Comparison of ENCODE assay signal across 9 mouse cellular contexts in the genomic region with DNA sequence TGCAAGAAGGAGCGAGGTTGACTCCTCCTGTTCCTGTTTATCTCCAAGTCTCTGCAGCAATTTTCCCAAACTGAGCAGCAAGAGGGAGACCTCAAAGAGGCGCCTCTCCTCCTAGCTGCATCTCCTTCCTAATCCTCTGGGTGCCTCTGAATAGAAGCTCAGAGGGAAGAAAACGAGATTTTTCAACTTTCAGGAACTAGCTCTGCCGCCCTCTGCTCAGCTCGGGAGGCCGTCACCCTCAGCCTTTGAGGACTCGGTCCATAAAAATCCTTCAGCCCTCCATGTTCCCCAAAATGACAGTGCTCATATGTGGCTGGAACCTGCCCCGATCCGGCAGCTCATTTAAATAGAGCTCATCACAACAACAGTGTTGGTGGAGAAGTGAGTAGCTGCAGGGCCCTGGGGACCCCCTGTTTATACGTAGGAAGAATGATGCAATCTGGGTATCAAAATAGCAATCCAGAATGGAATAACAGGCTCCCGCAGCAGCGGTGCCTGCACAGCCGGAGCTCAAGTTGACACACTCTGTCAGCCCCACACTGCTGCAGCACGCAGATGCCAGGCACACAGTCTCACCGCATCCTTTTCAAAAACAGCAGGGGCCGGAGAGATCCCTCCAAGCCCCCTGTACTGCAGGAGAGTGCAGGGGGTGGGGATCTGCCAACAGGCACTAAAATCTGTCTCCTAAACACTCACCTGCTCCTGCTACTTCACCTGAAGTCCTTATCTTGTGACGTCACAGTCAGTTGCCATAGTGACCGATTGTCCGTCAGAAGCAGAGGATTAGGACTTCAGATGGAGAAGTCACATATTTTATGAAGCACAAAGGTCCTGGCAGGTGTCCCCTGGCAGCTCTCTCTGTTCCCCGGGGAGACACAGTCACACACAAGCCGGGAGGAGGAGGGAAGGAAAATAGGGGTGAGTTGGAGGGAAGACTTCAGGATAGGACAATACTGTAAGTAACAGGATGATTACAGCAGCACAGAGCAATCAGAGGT. TPM values are rescaled to one million over a fixed set of nuclear protein-coding genes. Genes with fewer than 3 reads are reported as not detected.
DNase-seq lines count a peak whose midpoint lies in the region; ATAC-seq and TF ChIP-seq lines count a peak whose summit lies in the region.
"Had no signal": no experiment of that assay in that cellular context is flagged by ENCODE, and none has a peak within 500 bp of the region (broad histone marks: within the 10 kb centered on the region; RNA-seq: fewer than 3 reads in every experiment).

No protein-coding gene starts in this region.

- TF ChIP-seq CTCF in kidney, postnatal 0 days (IDR thresholded peaks at IDR 0.05; ENCODE audit: low read depth): no peak
- TF ChIP-seq CTCF in olfactory bulb, adult 2 months (IDR thresholded peaks at IDR 0.05; ENCODE audit: insufficient read depth, low read depth, low read length): no peak; the same call in 1 of the 2 replicates

- peak; percentile 16 for DNase-seq in kidney, postnatal 0 days (ENCODE audit: low spot score)
- DNase-seq in kidney, postnatal 25 days: no peak
- peak; percentile 61 to 62 for DNase-seq in cerebellum, postnatal 25 days
- peak; percentile 47 to 61 for DNase-seq in left cerebral cortex, postnatal 14 days (ENCODE audit: low spot score in 2 of 2)
- DNase-seq in thymus, postnatal 0 days (ENCODE audit: low spot score): no peak
- DNase-seq in testis, postnatal 10 days (ENCODE audit: low spot score): no peak

- no peaks in the 10 kb centered on the region for H3K9me3 ChIP-seq in kidney, postnatal 0 days (replicated peaks; ENCODE audit: low read length)
- H3K9me3 ChIP-seq in heart, embryonic 12.5 days (replicated peaks): no peaks in the 10 kb centered on the region

- peaks cover 5% of the 10 kb centered on the region; the same call in 1 of the 2 replicates for H3K4me1 ChIP-seq in kidney, postnatal 0 days (replicated peaks; ENCODE audit: insufficient read depth, low read length)
- peaks cover 8% of the 10 kb centered on the region for H3K4me1 ChIP-seq in heart, embryonic 12.5 days (replicated peaks)
- H3K4me1 ChIP-seq in olfactory bulb, adult 2 months (ENCODE audit: control insufficient read depth, insufficient read depth, low read length): peaks cover 23% of the 10 kb centered on the region

- no peak overlapping the region for H3K27ac ChIP-seq in kidney, postnatal 0 days
- no peak overlapping the region for H3K27ac ChIP-seq in heart, embryonic 12.5 days (ENCODE audit: poor library complexity, severe bottlenecking)
- H3K27ac ChIP-seq in olfactory bulb, adult 2 months (ENCODE audit: insufficient read depth, low read depth, low read length): 0 out of 2 replicates have a peak overlapping the region, but pooled peaks have one; percentile 8

- no peak overlapping the region for H3K9ac ChIP-seq in kidney, postnatal 0 days (ENCODE audit: low read depth, low read length)
- H3K9ac ChIP-seq in heart, embryonic 12.5 days: 0 out of 2 replicates have a peak overlapping the region, but pooled peaks have one; percentile 17

- 10% methylated on average over 21 of the region's 21 CpGs for WGBS in kidney, postnatal 0 days
- WGBS in heart, embryonic 12.5 days: 14% methylated on average over 21 of the region's 21 CpGs
- WGBS in olfactory bulb, adult 2 months: 9% methylated on average over 21 of the region's 21 CpGs

- ATAC-seq in kidney, postnatal 0 days (replicated peaks; ENCODE audit: low FRiP score, low read depth): no peak; the same call in 1 of the 2 replicates
- no peak for ATAC-seq in heart, embryonic 12.5 days (ENCODE audit: insufficient number of reproducible peaks, low FRiP score)

- intact Hi-C loops in left cerebral cortex, postnatal 14 days (cut with DNase I): no loop called here

- H3K27me3 ChIP-seq in kidney, postnatal 0 days (ENCODE audit: insufficient read depth, low read length): no peaks in the 10 kb centered on the region
- peaks cover 38% of the 10 kb centered on the region for H3K27me3 ChIP-seq in heart, embryonic 12.5 days (replicated peaks)

- no peak overlapping the region; the same call in 1 of the 2 replicates for H3K4me3 ChIP-seq in kidney, postnatal 0 days (replicated peaks; ENCODE audit: low read depth, low read length)
- H3K4me3 ChIP-seq in heart, embryonic 12.5 days: peak overlapping the region; percentile 26
- peak overlapping the region; percentile 42 for H3K4me3 ChIP-seq in olfactory bulb, adult 2 months (ENCODE audit: insufficient read depth, low read depth, low read length)

- no peak for TF ChIP-seq POLR2A in olfactory bulb, adult 2 months (IDR thresholded peaks at IDR 0.05; ENCODE audit: insufficient read depth, low read depth, low read length)

- H3K36me3 ChIP-seq in kidney, postnatal 0 days (ENCODE audit: insufficient read depth, low read length): no peaks in the 10 kb centered on the region
- H3K36me3 ChIP-seq in heart, embryonic 12.5 days: no peaks in the 10 kb centered on the region

- H3K4me2 ChIP-seq in kidney, postnatal 0 days (ENCODE audit: low read length): peak overlapping the region; percentile 42
- H3K4me2 ChIP-seq in heart, embryonic 12.5 days: peak overlapping the region; percentile 62

RNA-seq across cellular contexts. Expression of a gene that starts 14.3 kb away (rescaled TPM):
- 0.05 TPM in 1 of 2 replicates, not detected in the other for polyA plus RNA-seq in kidney, postnatal 0 days (2015; fragmentation: Nextera tagmentation; extraction: Ambion mirVana)
- polyA plus RNA-seq in heart, embryonic 12.5 days (2016; fragmentation: Nextera tagmentation; extraction: Ambion mirVana): 0.03 TPM in 1 of 2 replicates, not detected in the other
- total RNA-seq in left cerebral cortex, postnatal 14 days (2021): 10 to 100 TPM in 1 of 2 experiments, 1 to 10 TPM in 1; 8.7 to 11.0 TPM
- polyA plus RNA-seq in olfactory bulb, adult 2 months (2012; ENCODE audit: insufficient read depth, insufficient read length, low replicate concordance, missing spikeins): not detected in 2 replicates
- polyA plus RNA-seq in thymus, postnatal 0 days (2015; fragmentation: Nextera tagmentation; extraction: Ambion mirVana): 0.03 and 0.07 TPM in 2 replicates
- total RNA-seq: MEL had no signal

RNA-seq across cellular contexts. Expression of a gene that starts 25.3 kb away (rescaled TPM):
- 156 and 166 TPM in 2 replicates for polyA plus RNA-seq in kidney, postnatal 0 days (2015; fragmentation: Nextera tagmentation; extraction: Ambion mirVana)
- polyA plus RNA-seq in heart, embryonic 12.5 days (2016; fragmentation: Nextera tagmentation; extraction: Ambion mirVana): 80.5 and 83.4 TPM in 2 replicates
- total RNA-seq in left cerebral cortex, postnatal 14 days (2021): 100 to 1,000 TPM; 101 to 121 TPM
- polyA plus RNA-seq in olfactory bulb, adult 2 months (2012; ENCODE audit: insufficient read depth, insufficient read length, low replicate concordance, missing spikeins): 653 TPM in 1 of 2 replicates, not detected in the other
- polyA plus RNA-seq in thymus, postnatal 0 days (2015; fragmentation: Nextera tagmentation; extraction: Ambion mirVana): 171 and 173 TPM in 2 replicates

RNA-seq across cellular contexts. Expression of a gene that starts 54.7 kb away (rescaled TPM):
- polyA plus RNA-seq in kidney, postnatal 0 days (2015; fragmentation: Nextera tagmentation; extraction: Ambion mirVana): 0.24 and 0.55 TPM in 2 replicates
- polyA plus RNA-seq in heart, embryonic 12.5 days (2016; fragmentation: Nextera tagmentation; extraction: Ambion mirVana): 0.26 TPM in 1 of 2 replicates, not detected in the other
- 1 to 10 TPM in 1 of 2 experiments, under 1 TPM in 1; 0.70 to 1.1 TPM for total RNA-seq in left cerebral cortex, postnatal 14 days (2021)
- polyA plus RNA-seq in olfactory bulb, adult 2 months (2012; ENCODE audit: insufficient read depth, insufficient read length, low replicate concordance, missing spikeins): not detected in 2 replicates
- 0.55 and 0.80 TPM in 2 replicates for polyA plus RNA-seq in thymus, postnatal 0 days (2015; fragmentation: Nextera tagmentation; extraction: Ambion mirVana)
- total RNA-seq: MEL had no signal

Comparison
In these comparisons a context has a peak if more than half of its experiments do, and no peak if none do; other contexts are left out.
1. DNase-seq: peak in kidney, postnatal 0 days (single experiment), cerebellum, postnatal 25 days (2 of 2) and left cerebral cortex, postnatal 14 days (2 of 2); none in kidney, postnatal 25 days (0 of 2), thymus, postnatal 0 days (single experiment) and testis, postnatal 10 days (single experiment).